Mouse (Mus musculus) forebrain, postnatal 0 days (tissue): ENCODE data around the gene Ppm1a. TPM values are rescaled to one million over a fixed set of nuclear protein-coding genes. Genes with fewer than 3 reads are reported as not detected.
A peak's percentile ranks its signal among the peaks of the same experiment; 100 is the strongest.

Experiments used
- ATAC-seq: fragments of 200-750 bp; cut with Nextera tagmentation; 2 replicates; pipeline ENCODE4 v1.8.0; 2017; ENCODE audit warnings: mild to moderate bottlenecking, moderate library complexity
- DNase-seq: peaks from one replicate; pipeline ENCODE4 v3.0.0-alpha.2; 2015
- H3K27ac ChIP-seq: fragments of 300-500 bp; sonication (generic); 2 replicates; pipeline ENCODE4 v1.5.1; 2014; ENCODE audit warnings: low read depth, mild to moderate bottlenecking, antibody characterized with exemption, low read length, moderate library complexity, mixed read lengths
- H3K27me3 ChIP-seq: fragments of 300-500 bp; sonication (generic); 2 replicates; pipeline ENCODE4 v1.6.1; 2014; ENCODE audit warnings: mild to moderate bottlenecking, low read length, mixed read lengths; ENCODE audit not compliant: insufficient read depth
- H3K36me3 ChIP-seq: fragments of 300-500 bp; sonication (generic); 2 replicates; pipeline ENCODE4 v1.6.1; 2014; ENCODE audit warnings: mild to moderate bottlenecking, moderate library complexity; ENCODE audit not compliant: insufficient read depth
- H3K4me1 ChIP-seq: fragments of 300-500 bp; sonication (generic); 2 replicates; pipeline ENCODE4 v1.6.1; 2014; ENCODE audit warnings: antibody characterized with exemption; ENCODE audit not compliant: insufficient read depth
- H3K4me2 ChIP-seq: fragments of 300-500 bp; sonication (generic); 2 replicates; pipeline ENCODE4 v1.6.1; 2014; ENCODE audit warnings: low read depth, mild to moderate bottlenecking, moderate library complexity
- H3K4me3 ChIP-seq: fragments of 300-500 bp; sonication (generic); 2 replicates; pipeline ENCODE4 v1.5.1; 2014; ENCODE audit warnings: low read depth, low read length, mixed read lengths
- H3K9ac ChIP-seq: fragments of 300-500 bp; sonication (generic); 2 replicates; pipeline ENCODE4 v1.6.1; 2014; ENCODE audit warnings: mild to moderate bottlenecking
- H3K9me3 ChIP-seq: fragments of 300-500 bp; sonication (generic); 2 replicates; pipeline ENCODE4 v1.6.1; 2016; ENCODE audit warnings: low read length
- CTCF ChIP-seq: sonication (generic); IDR thresholded peaks from 2 replicates; pipeline ENCODE4 v1.5.1; 2016; ENCODE audit warnings: antibody characterized with exemption, control low read depth, low read depth
- WGBS: fragments of 180-500 bp; shearing (Covaris S2); extraction: QIAGEN DNeasy Blood & Tissue Kit; methylation state at CpG from one replicate; pipeline ENCODE4 v1.1.7; 2014; 5-methylcytosine and 5-hydroxymethylcytosine counted together
- polyA plus RNA-seq: library from polyadenylated mRNA; unstranded; fragments of >200 nt; fragmentation: Nextera tagmentation; extraction: Ambion mirVana; gene quantifications from 2 replicates; pipeline ENCODE4 v1.2.1, GENCODE M21; 2015
- total RNA-seq: library from RNA; depleted of rRNA; stranded (reverse); fragments of >200 nt; gene quantifications from 2 replicates; pipeline ENCODE4 v1.2.3, GENCODE M21; 2014

Ppm1a gene
- total and polyA plus RNA-seq, 2 experiments from 2014 or later = 69.9 to 194 TPM

- no peak overlapping the region for H3K4me2 ChIP-seq
- 79% methylated on average over 3 of the region's 3 CpGs for WGBS
- H3K27me3 ChIP-seq = no peaks in the 10 kb centered on the region
- ATAC-seq (no peak), DNase-seq (no peak)
- no peaks in the 10 kb centered on the region for H3K36me3 ChIP-seq
- H3K4me3 ChIP-seq = no peak overlapping the region
- no peak overlapping the region for H3K27ac ChIP-seq
- 0 out of 2 replicates have a peak, but pooled peaks cover 9% of the 10 kb centered on the region for H3K9me3 ChIP-seq
- H3K4me1 ChIP-seq = no peaks in the 10 kb centered on the region
- no peak overlapping the region for H3K9ac ChIP-seq
- TF ChIP-seq CTCF = no peak
Measured at GRCm38 (mm10) chr12:72811588-72811987, 54.3 kb downstream of the Ppm1a start.

DNA sequence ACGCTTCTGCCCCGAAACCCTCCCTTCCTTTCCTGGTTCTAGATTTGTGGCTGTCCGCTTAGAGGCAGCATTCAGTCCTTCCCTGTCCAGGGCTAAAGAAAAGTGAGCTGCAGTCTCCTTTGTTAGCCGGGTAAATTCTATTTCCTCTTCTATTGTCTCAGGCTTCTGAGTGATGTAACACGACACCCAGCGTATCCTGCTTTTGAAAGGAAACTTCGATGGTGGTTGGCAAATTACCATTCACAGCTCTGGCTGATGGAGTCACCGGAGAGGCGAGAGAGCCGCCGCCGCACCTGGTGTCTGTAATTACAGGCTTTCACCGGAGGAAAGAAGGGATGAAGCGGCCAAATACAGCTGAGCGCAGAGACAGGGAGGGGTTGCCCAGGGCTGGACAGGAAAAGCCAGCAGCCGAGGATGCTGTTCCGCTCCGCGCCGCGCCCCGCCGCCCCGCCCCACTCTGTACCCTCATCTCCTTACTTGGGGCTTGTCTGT, 63.7 kb downstream of the Ppm1a start:
- Histone ChIP-seq H3K9ac (peak overlapping the region; percentile 70), H3K36me3 (no peaks in the 10 kb centered on the region), H3K4me1 (peaks cover 2% of the 10 kb centered on the region; the same call in 1 of the 2 replicates), H3K4me2 (peak overlapping the region; percentile 78), H3K27me3 (no peaks in the 10 kb centered on the region), H3K9me3 (0 out of 2 replicates have a peak, but pooled peaks cover 5% of the 10 kb centered on the region), H3K27ac (peak overlapping the region; percentile 58), H3K4me3 (peak overlapping the region; percentile 43)
- TF ChIP-seq CTCF = no peak; the same call in 1 of the 2 replicates
- ATAC-seq = peak; percentile 94
- peak; percentile 66 for DNase-seq
- 1% methylated on average over 24 of the region's 24 CpGs for WGBS

- Histone ChIP-seq H3K4me3 (peak overlapping the region; percentile 43), H3K36me3 (no peaks in the 10 kb centered on the region), H3K9me3 (no peaks in the 10 kb centered on the region), H3K27ac (peak overlapping the region; percentile 58), H3K4me2 (peak overlapping the region; percentile 78), H3K27me3 (no peaks in the 10 kb centered on the region), H3K9ac (peak overlapping the region; percentile 70; the same call in 1 of the 2 replicates), H3K4me1 (peaks cover 2% of the 10 kb centered on the region; the same call in 1 of the 2 replicates)
- no peak for ATAC-seq
- no peak for TF ChIP-seq CTCF
- WGBS = 32% methylated on average over 6 of the region's 6 CpGs
- no peak for DNase-seq
Measured at GRCm38 (mm10) chr12:72821589-72821988, 64.3 kb downstream of the Ppm1a start.

DNA sequence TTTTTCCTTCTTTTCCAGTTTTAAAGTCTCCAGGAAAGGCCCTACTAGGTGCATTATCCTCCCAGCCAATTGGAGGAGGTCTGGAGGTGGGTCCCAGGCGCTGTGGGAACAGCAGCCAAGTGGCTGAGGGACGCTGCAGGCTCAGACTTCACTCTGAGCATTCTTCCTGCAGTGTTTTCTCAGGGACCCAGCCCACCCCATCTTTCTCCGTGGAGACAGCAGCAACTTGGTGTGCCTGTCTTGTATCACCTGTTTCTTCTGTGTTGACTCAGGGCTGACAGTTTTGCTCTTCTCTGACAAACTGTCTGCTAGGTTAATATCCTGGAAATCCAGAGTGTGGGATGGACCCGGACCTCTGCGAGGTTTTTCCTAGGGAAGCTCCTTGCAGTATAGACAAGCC, 68.4 kb downstream of the Ppm1a start:
- no peaks in the 10 kb centered on the region for H3K27me3 ChIP-seq
- ATAC-seq (no peak), DNase-seq (no peak)
- no peaks in the 10 kb centered on the region for H3K9me3 ChIP-seq
- no peak overlapping the region for H3K4me3 ChIP-seq
- H3K9ac ChIP-seq = no peak overlapping the region
- H3K36me3 ChIP-seq = no peaks in the 10 kb centered on the region
- TF ChIP-seq CTCF = no peak
- no peak overlapping the region for H3K27ac ChIP-seq
- 52% methylated on average over 5 of the region's 5 CpGs for WGBS
- no peak overlapping the region for H3K4me2 ChIP-seq
- H3K4me1 ChIP-seq = peaks cover 1% of the 10 kb centered on the region; the same call in 1 of the 2 replicates

GRCm38 (mm10) chr12:72828846-72829556, 71.7 kb downstream of the Ppm1a start:
- Histone ChIP-seq H3K4me3 (no peak overlapping the region), H3K27me3 (no peaks in the 10 kb centered on the region), H3K9me3 (no peaks in the 10 kb centered on the region), H3K36me3 (no peaks in the 10 kb centered on the region), H3K27ac (no peak overlapping the region), H3K4me2 (no peak overlapping the region), H3K9ac (no peak overlapping the region), H3K4me1 (peaks cover 3% of the 10 kb centered on the region; the same call in 1 of the 2 replicates)
- TF ChIP-seq CTCF = no peak
- DNase-seq = no peak
- ATAC-seq = no peak
- 80% methylated on average over 9 of the region's 9 CpGs for WGBS

- Histone ChIP-seq H3K27ac (no peak overlapping the region), H3K4me1 (peaks cover 3% of the 10 kb centered on the region; the same call in 1 of the 2 replicates), H3K4me2 (no peak overlapping the region), H3K27me3 (no peaks in the 10 kb centered on the region), H3K9me3 (no peaks in the 10 kb centered on the region), H3K4me3 (no peak overlapping the region), H3K9ac (no peak overlapping the region), H3K36me3 (no peaks in the 10 kb centered on the region)
- ATAC-seq (no peak), DNase-seq (no peak)
- no peak for TF ChIP-seq CTCF
- WGBS = 63% methylated on average over 20 of the region's 20 CpGs
Measured at GRCm38 (mm10) chr12:72829777-72830176, 72.5 kb downstream of the Ppm1a start.

- ATAC-seq = no peak
- H3K9me3 ChIP-seq = no peaks in the 10 kb centered on the region
Measured at GRCm38 (mm10) chr12:72830317-72830716, 73.1 kb downstream of the Ppm1a start.

More at GRCm38 (mm10) chr12:72830317-72830716, 73.1 kb downstream of the Ppm1a start:
- no peaks in the 10 kb centered on the region for H3K36me3 ChIP-seq
- 45% methylated on average over 8 of the region's 8 CpGs for WGBS
- no peak overlapping the region for H3K4me3 ChIP-seq
- H3K27ac ChIP-seq = no peak overlapping the region
- H3K4me1 ChIP-seq = peaks cover 3% of the 10 kb centered on the region; the same call in 1 of the 2 replicates
- TF ChIP-seq CTCF = no peak
- no peak for DNase-seq
- no peak overlapping the region for H3K4me2 ChIP-seq
- H3K9ac ChIP-seq = no peak overlapping the region
- H3K27me3 ChIP-seq = no peaks in the 10 kb centered on the region
